Mouse (Mus musculus): ENCODE results near the gene Mgmt.

GRCm38 (mm10) chr7:137131957-137132356, 237.5 kb downstream of the Mgmt start:
- TF ChIP-seq TAL1 (IDR thresholded peaks at IDR 0.05; ENCODE audit: low read length): no peak
- no peak for TF ChIP-seq GATA1 (IDR thresholded peaks at IDR 0.05; ENCODE audit: low read length)

Measured in erythroblast, embryonic 14.5 days (primary cell).